Mouse (Mus musculus): ENCODE results near the gene Asnsd1. TPM values are rescaled to one million over a fixed set of nuclear protein-coding genes. Genes with fewer than 3 reads are reported as not detected.
A peak's percentile ranks its signal among the peaks of the same experiment; 100 is the strongest.
"Not testable (repeated sequence)": the region's sequence is repeated elsewhere in the genome, so short reads cannot be mapped to it uniquely, and the experiment has no call there.

Asnsd1 gene
- 6.1 and 9.2 TPM in 2 replicates for polyA plus RNA-seq (2012; rRNA removed)

DNA sequence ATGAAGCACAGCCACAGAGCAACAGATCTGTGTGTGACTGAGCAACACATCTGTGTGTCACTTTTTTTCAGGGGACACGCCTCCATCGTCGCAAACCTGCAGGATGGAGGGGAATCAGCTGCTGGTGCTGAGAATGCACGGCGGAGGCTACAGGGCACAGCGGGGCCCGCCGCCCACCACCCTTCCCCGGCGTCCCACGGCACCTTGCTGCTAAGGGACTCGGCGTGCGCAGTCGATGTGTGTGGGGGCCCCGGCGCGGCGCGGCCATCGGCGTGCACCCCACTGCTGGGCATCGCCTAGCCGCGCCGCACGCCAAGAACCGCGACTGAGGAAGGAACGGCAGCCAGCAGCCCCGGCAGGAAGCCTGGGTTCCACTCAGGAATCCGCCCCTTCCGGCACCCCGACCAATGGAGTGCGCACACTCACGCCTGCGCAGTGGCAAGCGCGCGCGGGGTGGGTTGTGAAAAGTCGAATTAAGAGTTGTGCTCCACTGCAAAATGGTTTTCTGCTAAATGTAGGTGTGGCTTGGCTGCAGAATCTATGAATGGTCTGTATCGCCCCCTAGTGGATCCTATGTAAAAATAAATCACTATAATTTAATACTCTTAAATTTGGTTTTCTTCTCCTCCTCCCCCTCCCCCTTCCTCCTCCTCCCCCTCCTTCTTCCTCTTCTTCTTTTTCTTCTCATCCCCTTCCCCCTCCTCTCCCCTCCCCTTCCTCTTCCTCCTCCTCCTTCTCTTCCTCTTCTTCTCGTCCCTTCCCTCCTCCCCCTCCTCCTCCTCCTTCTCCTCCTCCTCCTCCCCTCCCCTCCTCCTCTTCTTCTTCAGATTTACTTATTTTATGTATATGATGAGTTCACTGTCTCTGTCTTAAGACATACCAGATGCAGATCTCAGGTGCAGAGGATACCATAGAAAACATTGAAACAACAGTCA is at the start of gene Asnsd1, which contains the start of the genes Asdurf and Gm28551:
Gene Asnsd1, minus strand, starts transcription at position 426 of the 935 bp plus-strand sequence.
Gene Asdurf, minus strand, starts transcription at position 293 of the 935 bp plus-strand sequence.
Gene Gm28551, minus strand, starts transcription at position 341 of the 935 bp plus-strand sequence.
- under 1% methylated on average over 43 of the region's 44 CpGs for WGBS
- 0 out of 2 replicates have a peak within 1 kb of the TSS, but pooled peaks have one; percentile 11 for H3K27ac ChIP-seq (ENCODE audit: insufficient read depth, low read depth, low read length)
- H3K4me1 ChIP-seq (ENCODE audit: control insufficient read depth, insufficient read depth, low read length), result no peaks in the 10 kb centered on the region
- peaks cover 4% of the 10 kb centered on the region for H3K36me3 ChIP-seq (ENCODE audit: control insufficient read depth, insufficient read depth, low read length)
- peak; percentile 99 for DNase-seq
- peak; percentile 25; the same call in 1 of the 2 replicates for TF ChIP-seq CTCF (conservative IDR thresholded peaks at IDR 0.05; ENCODE audit: insufficient read depth, insufficient read length, low read depth, low read length)
- peak; percentile 45 for TF ChIP-seq POLR2A (IDR thresholded peaks at IDR 0.05; ENCODE audit: low read depth, low read length)
- H3K4me3 ChIP-seq (ENCODE audit: insufficient read depth, low read depth, low read length), result peak within 1 kb of the TSS; percentile 87
- H3K27me3 ChIP-seq (replicated peaks; ENCODE audit: control insufficient read depth, insufficient read depth, low read length), result no peaks in the 10 kb centered on the region

GRCm38 (mm10) chr1:53393936-53394760 is 41.6 kb upstream of the Asnsd1 start:
- H3K27me3 ChIP-seq (replicated peaks; ENCODE audit: control insufficient read depth, insufficient read depth, low read length); H3K4me1 ChIP-seq (ENCODE audit: control insufficient read depth, insufficient read depth, low read length); H3K36me3 ChIP-seq (ENCODE audit: control insufficient read depth, insufficient read depth, low read length); H3K4me3 ChIP-seq (ENCODE audit: insufficient read depth, low read depth, low read length); H3K27ac ChIP-seq (ENCODE audit: insufficient read depth, low read depth, low read length): not testable (repeated sequence)
- WGBS, result 30% methylated on average over 21 of the region's 21 CpGs
- peak; percentile 2 for DNase-seq

- DNase-seq, result no peak
- no peaks in the 10 kb centered on the region for H3K36me3 ChIP-seq (ENCODE audit: control insufficient read depth, insufficient read depth, low read length)
- TF ChIP-seq POLR2A (IDR thresholded peaks at IDR 0.05; ENCODE audit: low read depth, low read length), result no peak
- no peak for TF ChIP-seq CTCF (conservative IDR thresholded peaks at IDR 0.05; ENCODE audit: insufficient read depth, insufficient read length, low read depth, low read length)
- H3K4me1 ChIP-seq (ENCODE audit: control insufficient read depth, insufficient read depth, low read length), result no peaks in the 10 kb centered on the region
- no peak overlapping the region for H3K27ac ChIP-seq (ENCODE audit: insufficient read depth, low read depth, low read length)
- H3K4me3 ChIP-seq (ENCODE audit: insufficient read depth, low read depth, low read length), result no peak overlapping the region
- no peaks in the 10 kb centered on the region for H3K27me3 ChIP-seq (replicated peaks; ENCODE audit: control insufficient read depth, insufficient read depth, low read length)
- 93% methylated on average over 14 of the region's 14 CpGs for WGBS
Measured at GRCm38 (mm10) chr1:53388762-53389161, 36.2 kb upstream of the Asnsd1 start.

DNA sequence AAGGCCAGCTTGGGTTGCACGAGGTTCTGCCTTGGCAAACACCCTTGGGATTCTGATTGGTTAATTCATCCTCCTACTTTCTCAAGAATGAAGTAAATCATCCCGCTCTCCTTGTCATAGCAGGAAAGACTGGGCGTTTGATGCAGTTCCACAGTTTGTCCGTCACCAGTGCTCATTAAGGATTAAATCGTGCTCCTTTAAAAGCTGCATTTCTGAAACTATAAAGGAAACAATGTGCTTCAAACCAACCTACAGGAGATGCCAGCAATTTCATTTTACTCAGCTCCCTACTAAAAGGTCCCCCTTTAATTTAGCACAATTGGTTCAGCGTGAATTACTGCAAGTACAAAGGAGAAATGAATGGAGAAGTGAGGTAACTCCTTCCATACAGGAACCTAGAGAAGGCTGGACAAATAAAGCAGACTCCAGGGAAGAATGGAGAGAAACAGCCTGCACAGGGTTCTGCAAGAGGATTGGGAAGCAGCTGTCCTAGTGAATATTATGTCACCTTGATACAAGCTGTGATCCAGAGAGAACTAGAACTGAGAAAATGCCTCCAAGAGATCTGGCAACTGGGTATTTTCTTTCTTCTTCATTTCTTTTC is 31.6 kb upstream of the Asnsd1 start:
- no peak for TF ChIP-seq CTCF (conservative IDR thresholded peaks at IDR 0.05; ENCODE audit: insufficient read depth, insufficient read length, low read depth, low read length)
- TF ChIP-seq POLR2A (IDR thresholded peaks at IDR 0.05; ENCODE audit: low read depth, low read length), result no peak
- no peaks in the 10 kb centered on the region for H3K4me1 ChIP-seq (ENCODE audit: control insufficient read depth, insufficient read depth, low read length)
- H3K27me3 ChIP-seq (replicated peaks; ENCODE audit: control insufficient read depth, insufficient read depth, low read length), result no peaks in the 10 kb centered on the region
- DNase-seq, result peak; percentile 1
- H3K27ac ChIP-seq (ENCODE audit: insufficient read depth, low read depth, low read length), result no peak overlapping the region
- 66% methylated on average over 6 of the region's 6 CpGs for WGBS
- H3K4me3 ChIP-seq (ENCODE audit: insufficient read depth, low read depth, low read length), result no peak overlapping the region
- H3K36me3 ChIP-seq (ENCODE audit: control insufficient read depth, insufficient read depth, low read length), result no peaks in the 10 kb centered on the region

DNA sequence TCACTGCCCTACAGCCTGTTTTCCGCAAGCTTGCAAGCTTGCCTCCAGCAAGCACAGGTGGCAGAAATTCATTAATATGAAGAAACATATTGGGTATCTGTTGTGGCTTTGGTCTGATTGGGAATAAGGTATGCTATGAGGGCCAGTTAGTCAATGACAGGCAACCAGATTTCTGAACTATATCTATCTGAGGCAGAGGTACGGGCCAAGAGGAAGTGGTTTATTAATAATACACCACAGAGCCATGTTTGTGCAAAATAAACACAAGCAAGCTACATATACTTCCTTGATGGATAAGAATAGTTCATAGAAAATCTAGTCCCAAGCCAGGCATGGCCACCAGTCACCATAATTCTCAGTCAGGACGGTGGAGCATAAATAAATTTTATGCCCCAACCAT is 25.2 kb upstream of the Asnsd1 start:
- no peak overlapping the region for H3K27ac ChIP-seq (ENCODE audit: insufficient read depth, low read depth, low read length)
- H3K4me3 ChIP-seq (ENCODE audit: insufficient read depth, low read depth, low read length), result no peak overlapping the region
- H3K27me3 ChIP-seq (replicated peaks; ENCODE audit: control insufficient read depth, insufficient read depth, low read length), result no peaks in the 10 kb centered on the region
- H3K4me1 ChIP-seq (ENCODE audit: control insufficient read depth, insufficient read depth, low read length), result no peaks in the 10 kb centered on the region
- no peak for TF ChIP-seq POLR2A (IDR thresholded peaks at IDR 0.05; ENCODE audit: low read depth, low read length)
- TF ChIP-seq CTCF (conservative IDR thresholded peaks at IDR 0.05; ENCODE audit: insufficient read depth, insufficient read length, low read depth, low read length), result no peak
- no peak for DNase-seq
- WGBS, result 71% methylated on average over 3 of the region's 3 CpGs
- H3K36me3 ChIP-seq (ENCODE audit: control insufficient read depth, insufficient read depth, low read length), result no peaks in the 10 kb centered on the region

GRCm38 (mm10) chr1:53375965-53376364 is 23.4 kb upstream of the Asnsd1 start:
- H3K36me3 ChIP-seq (ENCODE audit: control insufficient read depth, insufficient read depth, low read length); H3K27me3 ChIP-seq (replicated peaks; ENCODE audit: control insufficient read depth, insufficient read depth, low read length); H3K4me1 ChIP-seq (ENCODE audit: control insufficient read depth, insufficient read depth, low read length); H3K4me3 ChIP-seq (ENCODE audit: insufficient read depth, low read depth, low read length); DNase-seq; H3K27ac ChIP-seq (ENCODE audit: insufficient read depth, low read depth, low read length): not testable (repeated sequence)
- 54% methylated on average over 2 of the region's 2 CpGs for WGBS

DNA sequence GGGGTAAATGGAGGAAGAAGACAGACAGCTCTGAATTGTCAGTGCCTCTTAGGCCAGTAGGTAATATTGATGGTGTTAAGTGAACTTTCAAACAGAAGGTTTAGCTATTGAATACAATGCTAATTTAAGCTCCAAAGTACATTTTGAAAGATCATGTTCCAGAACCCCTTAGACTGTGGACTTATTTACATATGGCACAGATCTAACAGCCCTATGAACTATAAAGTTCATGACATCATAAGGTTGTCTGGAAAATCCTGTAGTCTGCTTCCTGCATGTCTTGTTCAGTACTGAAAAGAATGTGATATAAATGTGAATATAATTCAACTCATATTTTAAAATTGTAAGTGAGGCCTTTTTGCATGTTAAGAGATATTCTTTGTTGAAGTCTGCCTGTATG is 6.4 kb upstream of the Asnsd1 start:
- Histone ChIP-seq H3K36me3 (ENCODE audit: control insufficient read depth, insufficient read depth, low read length) (no peaks in the 10 kb centered on the region), H3K4me1 (ENCODE audit: control insufficient read depth, insufficient read depth, low read length) (no peaks in the 10 kb centered on the region), H3K4me3 (ENCODE audit: insufficient read depth, low read depth, low read length) (no peak overlapping the region), H3K27me3 (replicated peaks; ENCODE audit: control insufficient read depth, insufficient read depth, low read length) (no peaks in the 10 kb centered on the region), H3K27ac (ENCODE audit: insufficient read depth, low read depth, low read length) (no peak overlapping the region)
- TF ChIP-seq CTCF (conservative IDR thresholded peaks at IDR 0.05; ENCODE audit: insufficient read depth, insufficient read length, low read depth, low read length) (no peak), POLR2A (IDR thresholded peaks at IDR 0.05; ENCODE audit: low read depth, low read length) (no peak)
- no peak for DNase-seq

All from kidney, adult 2 months (tissue).